ENCODE assay signal across 20 mouse cellular contexts in the genomic region with DNA sequence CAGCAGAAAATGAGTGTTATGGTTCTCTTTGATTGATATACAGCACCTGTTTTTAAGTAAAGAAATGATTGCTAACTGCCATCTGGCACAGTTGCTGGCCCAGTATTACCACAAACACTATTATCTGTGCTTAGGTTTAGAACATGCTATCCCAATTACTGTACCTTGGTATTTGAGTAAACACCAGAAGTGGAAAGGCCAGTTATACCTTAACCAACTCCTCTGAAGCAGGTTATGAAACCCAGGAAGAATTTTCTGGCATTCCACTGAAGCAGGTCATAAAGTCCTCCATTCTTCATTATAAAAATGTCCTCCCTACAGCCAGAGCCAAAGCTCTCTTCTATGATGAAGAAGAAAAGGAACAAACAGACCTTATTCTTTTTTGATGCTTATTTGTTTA.
DNase-seq lines count a peak whose midpoint lies in the region; ATAC-seq and TF ChIP-seq lines count a peak whose summit lies in the region.
"Had no signal": no experiment of that assay in that cellular context is flagged by ENCODE, and none has a peak within 500 bp of the region (broad histone marks: within the 10 kb centered on the region; RNA-seq: fewer than 3 reads in every experiment).

No protein-coding gene starts in this region.

- H3K9ac ChIP-seq in kidney, embryonic 14.5 days (ENCODE audit: low read depth, low read length): no peak overlapping the region
- H3K9ac ChIP-seq in lung, postnatal 0 days (replicated peaks; ENCODE audit: low read depth): no peak overlapping the region
- no peak overlapping the region for H3K9ac ChIP-seq in hindbrain, embryonic 13.5 days
- H3K9ac ChIP-seq: embryonic facial prominence, embryonic 12.5 days; forebrain, embryonic 13.5 days; heart, embryonic 13.5 days had no signal

- H3K4me1 ChIP-seq in kidney, embryonic 14.5 days (ENCODE audit: control insufficient read depth, insufficient read depth, low read length): no peaks in the 10 kb centered on the region
- no peaks in the 10 kb centered on the region for H3K4me1 ChIP-seq in lung, postnatal 0 days (ENCODE audit: insufficient read depth, low read depth, low read length)
- H3K4me1 ChIP-seq in hindbrain, embryonic 13.5 days (replicated peaks): no peaks in the 10 kb centered on the region
- H3K4me1 ChIP-seq: embryonic facial prominence, embryonic 12.5 days; forebrain, embryonic 13.5 days had no signal

- DNase-seq in kidney, adult 9 months: peak; percentile 9
- DNase-seq in lung, postnatal 0 days (ENCODE audit: low spot score): peak; percentile 63
- no peak for DNase-seq in lung, postnatal 4 days
- peak; percentile 58 for DNase-seq in gonadal fat pad, adult 2 months (ENCODE audit: low read depth)
- DNase-seq in large intestine, adult 2 months (ENCODE audit: low read depth, low spot score): peak; percentile 36
- DNase-seq in embryo, embryonic 10 days (ENCODE audit: low spot score): no peak
- DNase-seq: adrenal gland, adult 2 months; adrenal gland, postnatal 25 days; cerebellum, adult 2 months; cerebellum, postnatal 10 days; embryo, embryonic 11 days; gastrocnemius, adult 2 months; gastrocnemius, postnatal 25 days; heart, adult 11 months; heart, postnatal 36 days had no signal

- H3K36me3 ChIP-seq in kidney, embryonic 14.5 days (ENCODE audit: control insufficient read depth, insufficient read depth, low read length): no peaks in the 10 kb centered on the region
- no peaks in the 10 kb centered on the region for H3K36me3 ChIP-seq in lung, postnatal 0 days (ENCODE audit: insufficient read depth, low read length)
- H3K36me3 ChIP-seq in hindbrain, embryonic 13.5 days: no peaks in the 10 kb centered on the region
- H3K36me3 ChIP-seq: embryonic facial prominence, embryonic 12.5 days; heart, embryonic 13.5 days had no signal

- TF ChIP-seq EP300 in lung, postnatal 0 days (IDR thresholded peaks at IDR 0.05): peak; percentile 91

- TF ChIP-seq CTCF in lung, postnatal 0 days (IDR thresholded peaks at IDR 0.05): no peak

- no peak overlapping the region for H3K27ac ChIP-seq in kidney, embryonic 14.5 days (ENCODE audit: low read depth, low read length)
- no peak overlapping the region for H3K27ac ChIP-seq in lung, postnatal 0 days (ENCODE audit: low read length)
- H3K27ac ChIP-seq in hindbrain, embryonic 13.5 days: no peak overlapping the region
- H3K27ac ChIP-seq: embryonic facial prominence, embryonic 12.5 days; forebrain, embryonic 13.5 days; gastrocnemius, adult 2 months; heart, embryonic 13.5 days had no signal

- H3K4me2 ChIP-seq in kidney, embryonic 14.5 days (replicated peaks; ENCODE audit: low read depth, low read length): no peak overlapping the region
- H3K4me2 ChIP-seq in lung, postnatal 0 days (replicated peaks; ENCODE audit: low read depth, low read length): no peak overlapping the region
- H3K4me2 ChIP-seq in hindbrain, embryonic 13.5 days: no peak overlapping the region
- H3K4me2 ChIP-seq: embryonic facial prominence, embryonic 12.5 days; forebrain, embryonic 13.5 days; heart, embryonic 13.5 days had no signal

- H3K9me3 ChIP-seq in kidney, embryonic 14.5 days (ENCODE audit: control insufficient read depth, low read length): no peaks in the 10 kb centered on the region
- no peaks in the 10 kb centered on the region for H3K9me3 ChIP-seq in lung, postnatal 0 days (ENCODE audit: low read length)
- H3K9me3 ChIP-seq in hindbrain, embryonic 13.5 days: no peaks in the 10 kb centered on the region
- H3K9me3 ChIP-seq: embryonic facial prominence, embryonic 12.5 days; forebrain, embryonic 13.5 days; heart, embryonic 13.5 days had no signal

- H3K27me3 ChIP-seq in kidney, embryonic 14.5 days (ENCODE audit: control insufficient read depth, insufficient read depth, low read length): no peaks in the 10 kb centered on the region
- H3K27me3 ChIP-seq in lung, postnatal 0 days (replicated peaks; ENCODE audit: insufficient read depth, low read length): no peaks in the 10 kb centered on the region
- H3K27me3 ChIP-seq in hindbrain, embryonic 13.5 days: no peaks in the 10 kb centered on the region
- H3K27me3 ChIP-seq: embryonic facial prominence, embryonic 12.5 days; forebrain, embryonic 13.5 days; heart, embryonic 13.5 days had no signal

- no peak for ATAC-seq in kidney, embryonic 14.5 days (ENCODE audit: low FRiP score, low TSS enrichment)
- peak; percentile 72 for ATAC-seq in lung, postnatal 0 days
- ATAC-seq in hindbrain, embryonic 13.5 days (ENCODE audit: low FRiP score): no peak
- ATAC-seq: forebrain, embryonic 13.5 days had no signal

- H3K4me3 ChIP-seq in kidney, embryonic 14.5 days (ENCODE audit: low read length): no peak overlapping the region
- no peak overlapping the region for H3K4me3 ChIP-seq in lung, postnatal 0 days (ENCODE audit: low read depth, low read length)
- H3K4me3 ChIP-seq in hindbrain, embryonic 13.5 days: no peak overlapping the region
- H3K4me3 ChIP-seq: embryonic facial prominence, embryonic 12.5 days; forebrain, embryonic 13.5 days; gastrocnemius, adult 2 months; heart, embryonic 13.5 days had no signal

Comparison
In these comparisons a context has a peak if more than half of its experiments do, and no peak if none do; other contexts are left out.
1. DNase-seq: peak in kidney, adult 9 months (single experiment), lung, postnatal 0 days (single experiment), gonadal fat pad, adult 2 months (single experiment) and large intestine, adult 2 months (single experiment); none in lung, postnatal 4 days (0 of 2) and embryo, embryonic 10 days (single experiment).